Mouse (Mus musculus): ENCODE measurements around the gene Adipor2. TPM values are rescaled to one million over a fixed set of nuclear protein-coding genes. Genes with fewer than 3 reads are reported as not detected.

The Adipor2 gene
- polyA plus RNA-seq, 1 experiment = 21.4 TPM

GRCm38 (mm10) chr6:119404854-119405253, 12.7 kb downstream of the Adipor2 start:
- Histone ChIP-seq H3K4me3 (ENCODE audit: extremely low read depth, insufficient read depth, insufficient read length) (no peak overlapping the region), H3K27me3 (ENCODE audit: control insufficient read depth, insufficient read depth, low read length) (no peaks in the 10 kb centered on the region), H3K27ac (ENCODE audit: insufficient read depth, low read length) (no peak overlapping the region), H3K4me1 (ENCODE audit: control insufficient read depth, insufficient read depth, insufficient read length) (peaks cover 2% of the 10 kb centered on the region; the same call in 1 of the 2 replicates), H3K36me3 (ENCODE audit: control insufficient read depth, insufficient read depth, low read length) (no peaks in the 10 kb centered on the region)
- DNase-seq (ENCODE audit: low read depth in 1 of 2, low spot score in 2 of 2) = no peak
- WGBS = 92% methylated on average over 4 of the region's 4 CpGs
- TF ChIP-seq POLR2A (IDR thresholded peaks at IDR 0.05; ENCODE audit: low read depth, low read length) (no peak), CTCF (IDR thresholded peaks at IDR 0.05; ENCODE audit: extremely low read depth, insufficient read depth, insufficient read length, insufficient replicate concordance) (no peak)

GRCm38 (mm10) chr6:119402976-119403375, 14.5 kb downstream of the Adipor2 start:
- Histone ChIP-seq H3K27me3 (ENCODE audit: control insufficient read depth, insufficient read depth, low read length) (no peaks in the 10 kb centered on the region), H3K4me1 (ENCODE audit: control insufficient read depth, insufficient read depth, insufficient read length) (peaks cover 2% of the 10 kb centered on the region; the same call in 1 of the 2 replicates), H3K36me3 (ENCODE audit: control insufficient read depth, insufficient read depth, low read length) (no peaks in the 10 kb centered on the region), H3K27ac (ENCODE audit: insufficient read depth, low read length) (no peak overlapping the region), H3K4me3 (ENCODE audit: extremely low read depth, insufficient read depth, insufficient read length) (no peak overlapping the region)
- no peak for DNase-seq (ENCODE audit: low read depth in 1 of 2, low spot score in 2 of 2)
- WGBS = 71% methylated on average over 3 of the region's 3 CpGs
- no peak for TF ChIP-seq POLR2A (IDR thresholded peaks at IDR 0.05; ENCODE audit: low read depth, low read length)
- no peak for TF ChIP-seq CTCF (IDR thresholded peaks at IDR 0.05; ENCODE audit: extremely low read depth, insufficient read depth, insufficient read length, insufficient replicate concordance)

- Histone ChIP-seq H3K36me3 (ENCODE audit: control insufficient read depth, insufficient read depth, low read length) (no peaks in the 10 kb centered on the region), H3K27me3 (ENCODE audit: control insufficient read depth, insufficient read depth, low read length) (no peaks in the 10 kb centered on the region), H3K4me1 (ENCODE audit: control insufficient read depth, insufficient read depth, insufficient read length) (peaks cover 2% of the 10 kb centered on the region; the same call in 1 of the 2 replicates), H3K27ac (ENCODE audit: insufficient read depth, low read length) (no peak overlapping the region), H3K4me3 (ENCODE audit: extremely low read depth, insufficient read depth, insufficient read length) (no peak overlapping the region)
- TF ChIP-seq CTCF (IDR thresholded peaks at IDR 0.05; ENCODE audit: extremely low read depth, insufficient read depth, insufficient read length, insufficient replicate concordance) (no peak), POLR2A (IDR thresholded peaks at IDR 0.05; ENCODE audit: low read depth, low read length) (no peak)
- WGBS = 49% methylated on average over 8 of the region's 8 CpGs
- no peak for DNase-seq (ENCODE audit: low read depth in 1 of 2, low spot score in 2 of 2)
These were observed 15.8 kb downstream of the Adipor2 start for GRCm38 (mm10) chr6:119401545-119402304.

GRCm38 (mm10) chr6:119400649-119401048, 16.9 kb downstream of the Adipor2 start:
- TF ChIP-seq CTCF (IDR thresholded peaks at IDR 0.05; ENCODE audit: extremely low read depth, insufficient read depth, insufficient read length, insufficient replicate concordance) (no peak), POLR2A (IDR thresholded peaks at IDR 0.05; ENCODE audit: low read depth, low read length) (no peak)
- H3K36me3 ChIP-seq (ENCODE audit: control insufficient read depth, insufficient read depth, low read length) = no peaks in the 10 kb centered on the region
- no peak overlapping the region for H3K27ac ChIP-seq (ENCODE audit: insufficient read depth, low read length)
- no peaks in the 10 kb centered on the region for H3K27me3 ChIP-seq (ENCODE audit: control insufficient read depth, insufficient read depth, low read length)
- 88% methylated on average over 3 of the region's 3 CpGs for WGBS
- H3K4me1 ChIP-seq (ENCODE audit: control insufficient read depth, insufficient read depth, insufficient read length) = peaks cover 9% of the 10 kb centered on the region; the same call in 1 of the 2 replicates
- no peak overlapping the region for H3K4me3 ChIP-seq (ENCODE audit: extremely low read depth, insufficient read depth, insufficient read length)
- no peak for DNase-seq (ENCODE audit: low read depth in 1 of 2, low spot score in 2 of 2)

- 94% methylated on average over 3 of the region's 3 CpGs for WGBS
- DNase-seq (ENCODE audit: low read depth in 1 of 2, low spot score in 2 of 2) = no peak
- no peak overlapping the region for H3K4me3 ChIP-seq (ENCODE audit: extremely low read depth, insufficient read depth, insufficient read length)
- H3K27me3 ChIP-seq (ENCODE audit: control insufficient read depth, insufficient read depth, low read length) = no peaks in the 10 kb centered on the region
- H3K36me3 ChIP-seq (ENCODE audit: control insufficient read depth, insufficient read depth, low read length) = no peaks in the 10 kb centered on the region
- peaks cover 15% of the 10 kb centered on the region; the same call in 1 of the 2 replicates for H3K4me1 ChIP-seq (ENCODE audit: control insufficient read depth, insufficient read depth, insufficient read length)
- no peak for TF ChIP-seq POLR2A (IDR thresholded peaks at IDR 0.05; ENCODE audit: low read depth, low read length)
- H3K27ac ChIP-seq (ENCODE audit: insufficient read depth, low read length) = no peak overlapping the region
These were observed 18.1 kb downstream of the Adipor2 start for GRCm38 (mm10) chr6:119399371-119399770.

- H3K27me3 ChIP-seq (ENCODE audit: control insufficient read depth, insufficient read depth, low read length) = no peaks in the 10 kb centered on the region
- H3K4me1 ChIP-seq (ENCODE audit: control insufficient read depth, insufficient read depth, insufficient read length) = peaks cover 13% of the 10 kb centered on the region; the same call in 1 of the 2 replicates
- WGBS = 4% methylated on average over 5 of the region's 5 CpGs
- peak overlapping the region; percentile 34; the same call in 1 of the 2 replicates for H3K27ac ChIP-seq (ENCODE audit: insufficient read depth, low read length)
- no peak overlapping the region for H3K4me3 ChIP-seq (ENCODE audit: extremely low read depth, insufficient read depth, insufficient read length)
- peak in 1 of 2 experiments; percentile 49 for DNase-seq (ENCODE audit: low read depth in 1 of 2, low spot score in 2 of 2)
- H3K36me3 ChIP-seq (ENCODE audit: control insufficient read depth, insufficient read depth, low read length) = no peaks in the 10 kb centered on the region
- TF ChIP-seq CTCF (IDR thresholded peaks at IDR 0.05; ENCODE audit: extremely low read depth, insufficient read depth, insufficient read length, insufficient replicate concordance) (no peak), POLR2A (IDR thresholded peaks at IDR 0.05; ENCODE audit: low read depth, low read length) (no peak)
These were observed 21.2 kb downstream of the Adipor2 start for GRCm38 (mm10) chr6:119396309-119396634.

Measured in spleen, adult 2 months (tissue).